Mouse (Mus musculus) cerebellum, adult 8-10 months (tissue): ENCODE results near the gene Il6ra.

Source experiments
- DNase-seq: peaks from one replicate; pipeline ENCODE4 v3.0.0; 2022

Gene Il6ra

GRCm38 (mm10) chr3:89912543-89913391 lies at the start of gene Il6ra:
Gene Il6ra, minus strand, starts transcription at chr3:89913196.
- DNase-seq, result peak; percentile 33

- DNase-seq, result no peak
These were observed 49.2 kb upstream of the Il6ra start for GRCm38 (mm10) chr3:89962059-89962750.

DNA sequence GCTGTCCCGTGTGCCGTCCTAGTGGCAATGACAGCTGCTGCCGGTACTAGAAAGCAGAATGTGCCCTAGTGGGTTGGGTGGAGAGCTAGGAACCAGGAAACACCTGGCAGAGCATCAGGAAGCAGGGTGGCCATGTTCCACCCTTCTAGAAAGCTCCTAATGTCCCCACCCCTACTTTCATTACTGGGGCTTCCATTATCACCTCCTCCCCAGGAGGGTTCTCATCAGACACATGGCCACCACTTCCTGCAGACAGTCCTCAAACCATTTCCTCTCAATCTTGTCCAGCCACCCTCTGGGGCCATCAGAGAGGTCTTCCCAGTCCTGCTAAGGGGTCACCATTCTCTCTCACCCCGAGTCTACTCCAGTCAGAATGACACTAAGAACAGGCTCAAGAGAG lies 48.4 kb upstream of the Il6ra start:
- DNase-seq, result no peak

- DNase-seq, result peak; percentile 91
These were observed 47.5 kb upstream of the Il6ra start for GRCm38 (mm10) chr3:89960469-89960868.

- DNase-seq, result peak; percentile 44
These were observed 46.4 kb upstream of the Il6ra start for GRCm38 (mm10) chr3:89959435-89959834.

- no peak for DNase-seq
These were observed 44.9 kb upstream of the Il6ra start for GRCm38 (mm10) chr3:89957880-89958279.

- no peak for DNase-seq
These were observed 43.4 kb upstream of the Il6ra start for GRCm38 (mm10) chr3:89956177-89956971.

- DNase-seq, result peak; percentile 61
These were observed 40.4 kb upstream of the Il6ra start for GRCm38 (mm10) chr3:89953420-89953819.

DNA sequence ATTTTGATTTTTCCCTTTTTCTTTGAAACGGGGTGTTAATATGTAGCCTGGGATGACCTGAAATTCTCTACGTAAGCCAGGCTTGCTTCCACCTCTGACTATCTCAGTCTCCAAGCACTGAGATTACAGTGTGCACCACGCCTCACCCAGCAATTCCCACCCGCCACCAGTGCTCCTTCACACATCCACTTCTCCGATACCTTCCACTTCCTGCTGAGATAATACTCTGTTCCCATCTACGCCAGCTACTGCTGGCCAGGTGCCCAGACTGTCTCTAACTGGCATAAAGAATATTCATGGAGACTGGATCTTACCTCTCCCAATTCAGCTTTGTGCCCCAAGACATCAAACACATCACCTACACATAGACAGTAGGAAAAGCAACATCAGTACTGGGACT lies 35.7 kb upstream of the Il6ra start:
- no peak for DNase-seq

GRCm38 (mm10) chr3:89948021-89948420 lies 35.0 kb upstream of the Il6ra start:
- no peak for DNase-seq

- no peak for DNase-seq
These were observed 32.0 kb upstream of the Il6ra start for GRCm38 (mm10) chr3:89945026-89945425.

DNA sequence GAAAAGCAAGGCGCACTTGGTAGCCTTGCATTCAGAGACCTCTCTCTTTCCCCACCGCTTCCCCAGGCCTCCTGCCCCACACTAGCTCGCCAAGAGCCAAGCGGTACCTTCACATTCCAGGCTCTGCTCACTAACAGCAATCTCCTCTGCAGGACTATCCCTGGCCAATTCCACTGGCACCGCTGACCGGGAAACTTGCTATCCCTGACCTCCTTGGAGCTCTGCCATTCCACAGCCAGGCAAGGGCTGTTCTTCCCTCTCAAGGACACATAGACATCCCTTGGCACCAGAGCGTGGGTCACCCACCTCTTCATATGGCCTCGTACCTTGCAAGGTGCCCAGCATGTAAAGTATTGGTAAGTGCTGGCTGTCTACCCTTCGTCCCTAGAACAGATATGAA lies 29.9 kb upstream of the Il6ra start:
- DNase-seq, result no peak

- DNase-seq, result no peak
These were observed 23.5 kb upstream of the Il6ra start for GRCm38 (mm10) chr3:89936495-89936894.

- no peak for DNase-seq
These were observed 19.9 kb upstream of the Il6ra start for GRCm38 (mm10) chr3:89932925-89933324.

GRCm38 (mm10) chr3:89928956-89929355 lies 16.0 kb upstream of the Il6ra start:
- DNase-seq, result no peak

DNA sequence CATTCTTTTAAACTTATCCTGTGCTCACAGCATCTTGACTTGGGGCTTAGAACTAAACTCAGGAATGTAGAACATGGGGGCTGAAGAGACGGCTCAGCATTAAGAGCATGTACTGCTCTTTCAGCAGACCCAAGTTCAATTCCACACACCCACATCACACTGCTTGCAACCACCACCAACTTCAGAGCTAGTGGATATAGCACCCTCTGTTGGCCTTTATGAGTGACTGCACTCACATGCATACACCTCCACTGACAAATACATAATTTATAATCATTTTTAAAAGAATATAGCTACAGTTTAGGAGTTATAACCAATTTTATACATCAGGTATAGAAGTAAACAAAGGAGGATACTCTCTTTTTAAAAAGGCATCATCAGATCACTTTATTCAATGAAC lies 13.4 kb upstream of the Il6ra start:
- DNase-seq, result no peak

DNA sequence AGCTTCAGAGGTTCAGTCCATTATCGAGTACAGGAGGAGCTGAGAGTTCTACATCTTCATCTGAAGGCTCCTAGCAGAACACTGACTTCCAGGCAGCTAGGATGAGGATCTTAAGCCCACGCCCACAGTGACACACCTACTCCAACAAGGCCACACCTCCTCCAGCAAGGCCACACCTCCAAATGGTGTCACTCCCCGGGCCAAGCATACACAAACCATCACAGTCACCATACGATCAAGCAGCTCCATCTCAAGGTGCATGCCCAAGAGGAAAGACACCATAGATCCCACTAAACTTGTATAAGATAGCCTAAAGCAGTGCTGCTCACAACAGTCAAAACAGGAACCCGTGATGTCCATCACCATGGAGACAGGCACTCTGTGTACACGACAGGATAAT lies 7.7 kb upstream of the Il6ra start:
- DNase-seq, result no peak

DNA sequence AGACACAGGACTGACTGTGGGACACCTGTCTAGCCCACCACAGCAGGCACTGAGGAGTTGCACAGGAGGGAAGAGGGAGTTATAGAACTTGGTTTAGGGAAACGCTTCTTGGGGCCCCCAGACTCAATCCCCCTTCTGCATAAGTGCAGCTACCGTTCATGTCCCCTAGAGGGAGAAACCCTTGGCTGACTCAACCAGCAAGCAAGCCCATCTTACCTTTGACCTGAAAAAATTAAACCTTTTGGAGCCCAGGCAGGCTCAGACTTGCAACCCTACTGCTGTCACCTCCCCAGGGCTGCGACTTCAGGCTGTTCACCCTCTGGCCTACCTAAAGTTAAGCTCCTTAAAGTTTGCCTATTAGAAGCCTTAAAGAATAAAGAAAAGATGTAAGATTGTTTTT lies 4.4 kb upstream of the Il6ra start:
- DNase-seq, result no peak

GRCm38 (mm10) chr3:89916622-89917021 lies 3.6 kb upstream of the Il6ra start:
- no peak for DNase-seq

DNA sequence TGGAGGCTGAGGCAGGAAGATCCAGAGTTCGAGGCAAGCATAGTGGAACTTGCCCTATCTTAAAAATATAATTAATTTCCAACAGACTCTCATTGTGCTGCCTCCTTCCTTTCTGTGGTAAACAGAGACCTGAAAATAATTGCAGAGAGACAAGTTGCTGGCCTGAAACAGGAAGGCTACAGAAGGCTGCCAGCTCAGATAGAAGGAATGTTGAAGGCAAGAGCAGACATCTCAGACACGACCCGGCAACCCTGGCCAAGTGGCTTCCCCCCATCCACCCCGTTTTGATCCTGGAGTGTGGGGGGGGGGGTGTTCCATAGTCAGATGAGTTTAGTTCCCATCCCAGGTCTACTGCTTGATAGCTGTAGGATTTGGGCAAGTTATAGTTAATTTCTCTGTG lies 1.7 kb upstream of the Il6ra start:
- no peak for DNase-seq

DNA sequence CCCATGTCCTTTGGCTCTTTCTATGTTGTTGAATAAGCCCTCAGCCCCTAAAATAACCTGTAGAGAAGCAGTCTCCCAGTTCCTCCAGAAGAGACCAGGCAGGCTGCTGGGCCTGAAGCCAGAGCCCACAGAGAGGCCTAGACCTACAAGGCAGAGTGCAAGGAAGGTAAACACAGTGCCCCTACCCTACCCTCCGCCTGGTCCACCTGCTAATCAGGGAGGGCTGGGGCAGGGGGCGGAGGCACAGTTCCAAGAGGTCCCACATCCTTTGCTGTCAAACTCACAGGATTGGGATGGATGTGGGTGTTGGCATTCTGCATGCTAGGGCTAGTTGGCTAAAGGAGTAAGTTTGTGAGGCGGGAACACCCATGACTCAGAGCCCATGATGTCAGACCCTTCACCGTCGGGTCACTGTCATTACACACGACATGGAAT lies 871 bp downstream of the Il6ra start:
- no peak for DNase-seq

DNA sequence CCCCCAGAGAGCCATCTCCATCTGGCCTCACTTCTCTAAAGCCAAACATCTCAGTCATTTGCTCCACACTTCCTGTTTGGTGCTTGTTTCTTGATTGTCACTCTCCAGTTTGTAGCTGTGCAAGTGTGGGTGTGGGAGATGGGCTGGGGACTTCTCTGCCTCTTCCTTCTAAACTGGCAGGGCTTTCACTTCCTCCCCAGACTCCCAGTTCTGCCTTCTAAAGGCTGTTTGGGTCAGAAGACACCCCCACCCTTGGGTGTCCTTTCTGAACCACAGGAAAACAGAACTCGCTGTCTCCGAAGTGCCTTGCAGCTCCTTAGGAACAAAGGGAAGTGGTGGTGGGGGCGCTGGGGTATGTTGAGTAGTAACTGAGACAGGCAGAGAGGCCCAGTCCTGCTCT lies 1.8 kb downstream of the Il6ra start:
- DNase-seq, result no peak
